Mouse (Mus musculus) erythroblast, embryonic 14.5 days (primary cell): ENCODE measurements around the gene Dusp28.

ENCODE experiments used
- GATA1 ChIP-seq: IDR thresholded peaks from 2 replicates; pipeline ENCODE4 v1.6.1; 2012; ENCODE audit warnings: low read length, inconsistent platforms, mixed read lengths
- TAL1 ChIP-seq: IDR thresholded peaks from 3 replicates; pipeline ENCODE4 v1.6.1; 2012; ENCODE audit warnings: low read length, inconsistent platforms, mixed read lengths

- no peak for TF ChIP-seq GATA1
- TF ChIP-seq TAL1: no peak
Measured at GRCm38 (mm10) chr1:92935977-92936376, 29.2 kb downstream of the Dusp28 start.
